ENCODE assay signal across 28 mouse cellular contexts in genomic region chr4:125361611-125362520, GRCm38 (mm10).
DNase-seq lines count a peak whose midpoint lies in the region; ATAC-seq lines count a peak whose summit lies in the region.
"Had no signal": no experiment of that assay in that cellular context is flagged by ENCODE, and none has a peak within 500 bp of the region (broad histone marks: within the 10 kb centered on the region; RNA-seq: fewer than 3 reads in every experiment).

No protein-coding gene starts in this region.

- no peak overlapping the region for H3K9ac ChIP-seq in embryonic facial prominence, embryonic 14.5 days (ENCODE audit: low read depth, low read length)
- H3K9ac ChIP-seq: embryonic facial prominence, embryonic 12.5 days; forebrain, embryonic 12.5 days; heart, embryonic 12.5 days; liver, embryonic 15.5 days; midbrain, embryonic 12.5 days; neural tube, embryonic 12.5 days had no signal

- WGBS in embryonic facial prominence, embryonic 14.5 days = 66% methylated on average over 18 of the region's 18 CpGs
- whole genome bisulfite sequencing in embryonic facial prominence, embryonic 10.5 days = 70% methylated on average over 18 of the region's 18 CpGs

- H3K4me1 ChIP-seq in embryonic facial prominence, embryonic 14.5 days (ENCODE audit: control insufficient read depth, insufficient read depth, low read length) = no peaks in the 10 kb centered on the region
- peaks cover 16% of the 10 kb centered on the region for H3K4me1 ChIP-seq in embryonic facial prominence, embryonic 10.5 days
- H3K4me1 ChIP-seq: embryonic facial prominence, embryonic 12.5 days; heart, embryonic 12.5 days; liver, embryonic 15.5 days had no signal

- H3K4me3 ChIP-seq in embryonic facial prominence, embryonic 14.5 days (ENCODE audit: low read depth, low read length) = no peak overlapping the region
- H3K4me3 ChIP-seq in embryonic facial prominence, embryonic 10.5 days = no peak overlapping the region
- H3K4me3 ChIP-seq: embryonic facial prominence, embryonic 12.5 days; erythroblast, embryonic 14.5 days; forebrain, embryonic 12.5 days; gastrocnemius, adult 2 months; heart, embryonic 12.5 days; hindbrain, embryonic 10.5 days; liver, embryonic 15.5 days; midbrain, embryonic 12.5 days; neural tube, embryonic 12.5 days had no signal

- no peak overlapping the region for H3K4me2 ChIP-seq in embryonic facial prominence, embryonic 14.5 days (ENCODE audit: low read depth, low read length)
- H3K4me2 ChIP-seq: embryonic facial prominence, embryonic 12.5 days; forebrain, embryonic 12.5 days; heart, embryonic 12.5 days; liver, embryonic 15.5 days; midbrain, embryonic 12.5 days; neural tube, embryonic 12.5 days had no signal

- no peak for ATAC-seq in embryonic facial prominence, embryonic 14.5 days (ENCODE audit: low read depth)
- ATAC-seq: CD4-positive, CD25-positive, alpha-beta regulatory T cell, adult 4 months had no signal

- H3K27me3 ChIP-seq in embryonic facial prominence, embryonic 14.5 days (replicated peaks; ENCODE audit: control insufficient read depth, insufficient read depth, low read length) = no peaks in the 10 kb centered on the region
- H3K27me3 ChIP-seq in embryonic facial prominence, embryonic 10.5 days (replicated peaks; ENCODE audit: low read depth, poor library complexity, severe bottlenecking) = peaks cover 15% of the 10 kb centered on the region; the same call in 1 of the 2 replicates
- H3K27me3 ChIP-seq: embryonic facial prominence, embryonic 12.5 days; liver, embryonic 15.5 days; neural tube, embryonic 12.5 days had no signal

- no peaks in the 10 kb centered on the region for H3K36me3 ChIP-seq in embryonic facial prominence, embryonic 14.5 days (ENCODE audit: control insufficient read depth, insufficient read depth, low read length)
- H3K36me3 ChIP-seq in embryonic facial prominence, embryonic 10.5 days (replicated peaks) = no peaks in the 10 kb centered on the region
- H3K36me3 ChIP-seq: embryonic facial prominence, embryonic 12.5 days; forebrain, embryonic 12.5 days; heart, embryonic 12.5 days; hindbrain, embryonic 10.5 days; liver, embryonic 15.5 days; midbrain, embryonic 12.5 days; neural tube, embryonic 12.5 days had no signal

- H3K27ac ChIP-seq in embryonic facial prominence, embryonic 14.5 days (replicated peaks; ENCODE audit: low read depth, low read length) = no peak overlapping the region
- H3K27ac ChIP-seq in embryonic facial prominence, embryonic 10.5 days (replicated peaks) = no peak overlapping the region
- H3K27ac ChIP-seq: embryonic facial prominence, embryonic 12.5 days; forebrain, embryonic 12.5 days; gastrocnemius, adult 2 months; hindbrain, embryonic 10.5 days; liver, embryonic 15.5 days; macrophage; midbrain, embryonic 12.5 days; neural tube, embryonic 12.5 days had no signal

- DNase-seq in embryonic facial prominence, embryonic 14.5 days (ENCODE audit: low spot score) = peak; percentile 7
- DNase-seq in embryonic facial prominence, embryonic 10.5 days (ENCODE audit: low spot score) = no peak
- peak; percentile 73 for DNase-seq in 416B (ENCODE audit: low read depth)
- peak; percentile 42 for DNase-seq in Muller cell, postnatal 12 days (ENCODE audit: inconsistent ontology term)
- DNase-seq in mesoderm, embryonic 11.5 days (ENCODE audit: low read depth, low spot score) = peak; percentile 14
- DNase-seq in lung, postnatal 14 days = no peak
- no peak for DNase-seq in right cerebral cortex, postnatal 10 days (ENCODE audit: low spot score in 2 of 2)
- DNase-seq: cerebellum, adult 11-12 months; cerebellum, postnatal 14 days; gastrocnemius, adult 2 months; heart, postnatal 10 days; kidney, adult 11 months; kidney, postnatal 4 days; left cerebral cortex, postnatal 4 days; liver; right cerebral cortex, adult 18-20 months; thymus, adult 18-20 months; thymus, postnatal 36 days had no signal

- no peaks in the 10 kb centered on the region for H3K9me3 ChIP-seq in embryonic facial prominence, embryonic 14.5 days (ENCODE audit: control insufficient read depth, low read length)
- H3K9me3 ChIP-seq in embryonic facial prominence, embryonic 10.5 days = no peaks in the 10 kb centered on the region
- H3K9me3 ChIP-seq: embryonic facial prominence, embryonic 12.5 days; forebrain, embryonic 12.5 days; heart, embryonic 12.5 days; hindbrain, embryonic 10.5 days; liver, embryonic 15.5 days; midbrain, embryonic 12.5 days; neural tube, embryonic 12.5 days had no signal

Comparison
In these comparisons a context has a peak if more than half of its experiments do, and no peak if none do; other contexts are left out.
1. DNase-seq: peak in embryonic facial prominence, embryonic 14.5 days (single experiment), 416B (single experiment), Muller cell, postnatal 12 days (single experiment) and mesoderm, embryonic 11.5 days (single experiment); none in embryonic facial prominence, embryonic 10.5 days (single experiment), lung, postnatal 14 days (single experiment) and right cerebral cortex, postnatal 10 days (0 of 2).